19 mouse cellular contexts compared by ENCODE assay signal in the genomic region with DNA sequence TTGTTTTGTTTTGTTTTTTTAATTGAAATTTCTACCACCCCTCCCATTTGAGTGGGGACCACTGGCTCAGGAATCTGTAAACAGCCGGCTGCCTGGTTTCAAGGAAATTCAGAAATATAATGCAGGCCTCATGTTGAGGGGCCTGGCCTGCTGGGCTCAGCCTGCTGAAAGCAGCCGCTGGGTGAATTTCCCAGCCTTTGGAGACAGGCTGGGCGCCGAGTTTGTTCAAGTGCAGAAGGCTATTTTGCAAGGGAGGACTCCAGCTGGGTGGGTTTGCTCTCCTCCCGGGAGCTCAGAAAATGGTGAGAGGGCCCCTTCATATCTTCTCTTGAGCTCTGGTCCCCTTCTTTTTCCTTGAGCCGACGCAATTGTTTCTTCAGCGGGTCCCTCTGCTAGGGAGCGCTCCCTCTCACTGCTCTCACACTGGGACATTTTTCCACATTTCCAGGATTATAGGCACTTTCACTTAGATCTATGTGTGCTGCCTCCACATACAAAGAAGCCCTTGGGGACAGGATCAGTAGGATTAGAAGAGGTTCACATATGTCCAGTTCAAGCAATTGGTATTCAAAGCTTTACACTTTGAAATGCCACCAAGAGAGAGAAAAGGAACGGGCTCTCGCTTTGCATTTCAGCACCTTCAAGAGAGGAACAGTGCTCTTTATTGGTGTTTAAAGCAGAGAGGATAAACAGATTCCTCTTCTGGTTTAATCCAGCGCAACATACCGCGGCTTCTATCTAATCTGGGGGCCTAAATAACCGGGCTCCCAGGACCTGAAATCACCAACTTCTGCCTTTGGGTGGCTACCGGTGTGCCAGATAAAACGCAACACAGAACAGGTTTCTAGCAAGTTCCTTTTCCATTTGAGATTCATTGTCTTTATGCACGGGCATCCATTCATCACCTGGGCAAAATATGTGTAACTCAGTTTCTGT. TPM values are rescaled to one million over a fixed set of nuclear protein-coding genes. Genes with fewer than 3 reads are reported as not detected.
DNase-seq lines count a peak whose midpoint lies in the region; ATAC-seq and TF ChIP-seq lines count a peak whose summit lies in the region.
"Had no signal": no experiment of that assay in that cellular context is flagged by ENCODE, and none has a peak within 500 bp of the region (broad histone marks: within the 10 kb centered on the region; RNA-seq: fewer than 3 reads in every experiment).

No protein-coding gene starts in this region.

- no peak for ATAC-seq in forebrain, postnatal 0 days
- ATAC-seq in forebrain, embryonic 11.5 days (replicated peaks; ENCODE audit: low FRiP score), result peak; percentile 83
- ATAC-seq: liver, embryonic 12.5 days had no signal

- H3K4me1 ChIP-seq in forebrain, embryonic 10.5 days, result peaks cover 17% of the 10 kb centered on the region
- H3K4me1 ChIP-seq in forebrain, postnatal 0 days (ENCODE audit: insufficient read depth), result no peaks in the 10 kb centered on the region
- peaks cover 6% of the 10 kb centered on the region for H3K4me1 ChIP-seq in E14TG2a.4 (replicated peaks; ENCODE audit: low read depth, low read length)
- H3K4me1 ChIP-seq in forebrain, embryonic 11.5 days (replicated peaks; ENCODE audit: control insufficient read depth, insufficient read depth, low read length), result peaks cover 7% of the 10 kb centered on the region; the same call in 1 of the 2 replicates
- H3K4me1 ChIP-seq in limb, embryonic 10.5 days, result no peaks in the 10 kb centered on the region
- H3K4me1 ChIP-seq: kidney, embryonic 15.5 days; liver, embryonic 12.5 days had no signal

- WGBS in forebrain, embryonic 10.5 days, result 6% methylated on average over 18 of the region's 18 CpGs
- 16% methylated on average over 18 of the region's 18 CpGs for WGBS in forebrain, postnatal 0 days
- WGBS in forebrain, embryonic 11.5 days, result 5% methylated on average over 18 of the region's 18 CpGs
- 10% methylated on average over 18 of the region's 18 CpGs for WGBS in limb, embryonic 10.5 days

- no peaks in the 10 kb centered on the region for H3K9me3 ChIP-seq in forebrain, embryonic 10.5 days
- H3K9me3 ChIP-seq in forebrain, postnatal 0 days (ENCODE audit: low read length), result no peaks in the 10 kb centered on the region
- H3K9me3 ChIP-seq in E14TG2a.4 (ENCODE audit: low read length), result no peaks in the 10 kb centered on the region
- H3K9me3 ChIP-seq in forebrain, embryonic 11.5 days (ENCODE audit: control insufficient read depth, low read length), result no peaks in the 10 kb centered on the region
- H3K9me3 ChIP-seq in limb, embryonic 10.5 days (replicated peaks), result no peaks in the 10 kb centered on the region
- H3K9me3 ChIP-seq: heart, embryonic 10.5 days; kidney, embryonic 15.5 days; liver, embryonic 12.5 days had no signal

- DNase-seq in forebrain, embryonic 10.5 days (ENCODE audit: extremely low spot score, low spot score), result peak; percentile 48
- DNase-seq in forebrain, postnatal 0 days, result no peak
- DNase-seq in forebrain, embryonic 11.5 days (ENCODE audit: low spot score), result no peak
- DNase-seq in limb, embryonic 10.5 days (ENCODE audit: low spot score), result peak; percentile 32
- DNase-seq in cerebellum, adult 18-20 months, result no peak
- no peak for DNase-seq in gastrocnemius, postnatal 10 days
- DNase-seq in urinary bladder, adult 2 months (ENCODE audit: low spot score), result no peak
- DNase-seq: adrenal gland, adult 2 months; gastrocnemius, adult 2 months; lung, postnatal 10 days; right cerebral cortex, postnatal 25 days; thymus, adult 18-20 months had no signal

- H3K9ac ChIP-seq in forebrain, postnatal 0 days, result no peak overlapping the region
- H3K9ac ChIP-seq in forebrain, embryonic 11.5 days (ENCODE audit: low read length), result 0 out of 2 replicates have a peak overlapping the region, but pooled peaks have one; percentile 18
- H3K9ac ChIP-seq: kidney, embryonic 15.5 days; liver, embryonic 12.5 days had no signal

- peaks cover 97% of the 10 kb centered on the region for H3K27me3 ChIP-seq in forebrain, embryonic 10.5 days (ENCODE audit: poor library complexity, severe bottlenecking)
- H3K27me3 ChIP-seq in forebrain, postnatal 0 days (ENCODE audit: insufficient read depth, low read length), result peaks cover 23% of the 10 kb centered on the region
- H3K27me3 ChIP-seq in E14TG2a.4 (ENCODE audit: insufficient read depth, low read length), result peaks cover 4% of the 10 kb centered on the region; the same call in 1 of the 2 replicates
- peaks cover 7% of the 10 kb centered on the region; the same call in 1 of the 2 replicates for H3K27me3 ChIP-seq in forebrain, embryonic 11.5 days (ENCODE audit: control insufficient read depth, insufficient read depth, low read length)
- H3K27me3 ChIP-seq in limb, embryonic 10.5 days (ENCODE audit: low read depth, poor library complexity, severe bottlenecking), result peaks cover 16% of the 10 kb centered on the region

- no peak overlapping the region for H3K27ac ChIP-seq in forebrain, embryonic 10.5 days
- H3K27ac ChIP-seq in forebrain, postnatal 0 days (ENCODE audit: low read depth, low read length), result no peak overlapping the region
- H3K27ac ChIP-seq in forebrain, embryonic 11.5 days (ENCODE audit: low read depth, low read length), result peak overlapping the region; percentile 27; the same call in 1 of the 2 replicates
- no peak overlapping the region for H3K27ac ChIP-seq in limb, embryonic 10.5 days
- H3K27ac ChIP-seq: gastrocnemius, adult 2 months; heart, embryonic 10.5 days; kidney, embryonic 15.5 days; liver, embryonic 12.5 days had no signal

- TF ChIP-seq CTCF in forebrain, postnatal 0 days (IDR thresholded peaks at IDR 0.05; ENCODE audit: low read depth), result no peak
- no peak for TF ChIP-seq CTCF in E14TG2a.4 (conservative IDR thresholded peaks at IDR 0.05; ENCODE audit: low read length)

- H3K4me2 ChIP-seq in forebrain, postnatal 0 days (ENCODE audit: low read depth), result no peak overlapping the region
- H3K4me2 ChIP-seq in forebrain, embryonic 11.5 days (ENCODE audit: low read depth, low read length, severe bottlenecking), result peak overlapping the region; percentile 30; the same call in 1 of the 2 replicates
- H3K4me2 ChIP-seq: kidney, embryonic 15.5 days; liver, embryonic 12.5 days had no signal

- no peak overlapping the region for H3K4me3 ChIP-seq in forebrain, embryonic 10.5 days
- H3K4me3 ChIP-seq in forebrain, postnatal 0 days (ENCODE audit: low read depth, low read length), result no peak overlapping the region
- peak overlapping the region; percentile 32; the same call in 1 of the 2 replicates for H3K4me3 ChIP-seq in E14TG2a.4 (replicated peaks; ENCODE audit: low read length)
- no peak overlapping the region for H3K4me3 ChIP-seq in forebrain, embryonic 11.5 days (ENCODE audit: low read depth, low read length)
- H3K4me3 ChIP-seq in limb, embryonic 10.5 days, result no peak overlapping the region
- H3K4me3 ChIP-seq: erythroblast, embryonic 14.5 days; gastrocnemius, adult 2 months; heart, embryonic 10.5 days; kidney, embryonic 15.5 days; liver, embryonic 12.5 days had no signal

- no peaks in the 10 kb centered on the region for H3K36me3 ChIP-seq in forebrain, embryonic 10.5 days (replicated peaks)
- no peaks in the 10 kb centered on the region for H3K36me3 ChIP-seq in forebrain, postnatal 0 days (ENCODE audit: insufficient read depth)
- no peaks in the 10 kb centered on the region for H3K36me3 ChIP-seq in E14TG2a.4 (ENCODE audit: insufficient read depth, low read length)
- no peaks in the 10 kb centered on the region for H3K36me3 ChIP-seq in forebrain, embryonic 11.5 days (ENCODE audit: control insufficient read depth, insufficient read depth, low read length)
- no peaks in the 10 kb centered on the region for H3K36me3 ChIP-seq in limb, embryonic 10.5 days
- H3K36me3 ChIP-seq: heart, embryonic 10.5 days; kidney, embryonic 15.5 days; liver, embryonic 12.5 days had no signal

RNA-seq across cellular contexts. Expression of gene Olig3, which starts 17.4 kb away (rescaled TPM):
- polyA plus RNA-seq in forebrain, embryonic 10.5 days (2016; fragmentation: Nextera tagmentation; extraction: Ambion mirVana), result 2.1 and 8.1 TPM in 2 replicates
- 0.08 TPM in 1 of 2 replicates, not detected in the other for total RNA-seq in forebrain, postnatal 0 days (2014; rRNA removed)
- polyA plus RNA-seq in forebrain, postnatal 0 days (2015; fragmentation: Nextera tagmentation; extraction: Ambion mirVana), result 0.06 and 0.65 TPM in 2 replicates
- polyA plus RNA-seq in forebrain, embryonic 11.5 days (2014; fragmentation: Nextera tagmentation; extraction: Ambion mirVana), result 23.8 and 26.8 TPM in 2 replicates
- polyA plus RNA-seq in limb, embryonic 10.5 days (2016; fragmentation: Nextera tagmentation; extraction: Ambion mirVana), result not detected in 2 replicates
- total RNA-seq in gastrocnemius, postnatal 10 days (2021), result not detected
- polyA plus RNA-seq in urinary bladder, adult 2 months (2012; rRNA removed), result not detected in 2 replicates
- total RNA-seq: adrenal gland, adult 2 months; gastrocnemius, adult 2 months; layer of hippocampus, adult 18-20 months; left cerebral cortex, adult 8-10 months had no signal
- polyA plus RNA-seq: adrenal gland, adult 2 months; erythroblast, embryonic 14.5 days; heart, embryonic 10.5 days; kidney, embryonic 15.5 days; liver, embryonic 12.5 days had no signal

Comparison
In these comparisons a context has a peak if more than half of its experiments do, and no peak if none do; other contexts are left out.
1. DNase-seq: peak in forebrain, embryonic 10.5 days (single experiment) and limb, embryonic 10.5 days (single experiment); none in forebrain, postnatal 0 days (single experiment), forebrain, embryonic 11.5 days (single experiment), cerebellum, adult 18-20 months (0 of 2), gastrocnemius, postnatal 10 days (single experiment) and urinary bladder, adult 2 months (single experiment).